Mouse (Mus musculus): ENCODE measurements around the gene Ext2. TPM values are rescaled to one million over a fixed set of nuclear protein-coding genes. Genes with fewer than 3 reads are reported as not detected.

Gene Ext2
- polyA plus RNA-seq, 1 experiment from 2014 or later = 78.9 TPM

- no peak overlapping the region for H3K4me2 ChIP-seq
- H3K27ac ChIP-seq = no peak overlapping the region
- no peak overlapping the region for H3K9ac ChIP-seq (replicated peaks)
- ATAC-seq (ENCODE audit: insufficient number of reproducible peaks, insufficient read depth, low FRiP score, low TSS enrichment, low read depth) = no peak
- H3K9me3 ChIP-seq = no peaks in the 10 kb centered on the region
- peaks cover 2% of the 10 kb centered on the region; the same call in 1 of the 2 replicates for H3K36me3 ChIP-seq
- peaks cover 62% of the 10 kb centered on the region for H3K27me3 ChIP-seq
- 74% methylated on average over 5 of the region's 5 CpGs for WGBS
- H3K4me3 ChIP-seq (replicated peaks) = no peak overlapping the region
- H3K4me1 ChIP-seq (replicated peaks) = peaks cover 86% of the 10 kb centered on the region
Observed at GRCm38 (mm10) chr2:93774946-93775345, 47.4 kb downstream of the Ext2 start.

- no peaks in the 10 kb centered on the region for H3K9me3 ChIP-seq
- no peak overlapping the region for H3K9ac ChIP-seq (replicated peaks)
- peaks cover 62% of the 10 kb centered on the region for H3K27me3 ChIP-seq
- peak overlapping the region; percentile 67 for H3K27ac ChIP-seq
- H3K4me2 ChIP-seq = peak overlapping the region; percentile 36
- 10% methylated on average over 4 of the region's 4 CpGs for WGBS
- peak; percentile 57 for ATAC-seq (ENCODE audit: insufficient number of reproducible peaks, insufficient read depth, low FRiP score, low TSS enrichment, low read depth)
- peaks cover 70% of the 10 kb centered on the region for H3K4me1 ChIP-seq (replicated peaks)
- peaks cover 10% of the 10 kb centered on the region; the same call in 1 of the 2 replicates for H3K36me3 ChIP-seq
- H3K4me3 ChIP-seq (replicated peaks) = no peak overlapping the region
Observed at GRCm38 (mm10) chr2:93772765-93773085, 49.6 kb downstream of the Ext2 start.

- H3K27ac ChIP-seq = peak overlapping the region; percentile 67
- peaks cover 57% of the 10 kb centered on the region for H3K27me3 ChIP-seq
- H3K4me1 ChIP-seq (replicated peaks) = peaks cover 65% of the 10 kb centered on the region
- no peak overlapping the region for H3K4me3 ChIP-seq (replicated peaks)
- peaks cover 10% of the 10 kb centered on the region; the same call in 1 of the 2 replicates for H3K36me3 ChIP-seq
- peak overlapping the region; percentile 36 for H3K4me2 ChIP-seq
- H3K9ac ChIP-seq (replicated peaks) = no peak overlapping the region
- peak; percentile 90; the same call in 1 of the 2 replicates for ATAC-seq (ENCODE audit: insufficient number of reproducible peaks, insufficient read depth, low FRiP score, low TSS enrichment, low read depth)
- WGBS = 14% methylated on average over 16 of the region's 16 CpGs
- no peaks in the 10 kb centered on the region for H3K9me3 ChIP-seq
Observed at GRCm38 (mm10) chr2:93772054-93772764, 50.2 kb downstream of the Ext2 start.

- no peak overlapping the region for H3K4me2 ChIP-seq
- WGBS = 64% methylated on average over 4 of the region's 4 CpGs
- peaks cover 10% of the 10 kb centered on the region; the same call in 1 of the 2 replicates for H3K36me3 ChIP-seq
- no peak for ATAC-seq (ENCODE audit: insufficient number of reproducible peaks, insufficient read depth, low FRiP score, low TSS enrichment, low read depth)
- H3K9me3 ChIP-seq = 0 out of 2 replicates have a peak, but pooled peaks cover 3% of the 10 kb centered on the region
- peaks cover 52% of the 10 kb centered on the region for H3K4me1 ChIP-seq (replicated peaks)
- H3K4me3 ChIP-seq (replicated peaks) = no peak overlapping the region
- peaks cover 46% of the 10 kb centered on the region for H3K27me3 ChIP-seq
- H3K9ac ChIP-seq (replicated peaks) = no peak overlapping the region
- H3K27ac ChIP-seq = peak overlapping the region; percentile 8; the same call in 1 of the 2 replicates
Observed at GRCm38 (mm10) chr2:93770895-93771294, 51.5 kb downstream of the Ext2 start.

GRCm38 (mm10) chr2:93769875-93770274, 52.5 kb downstream of the Ext2 start:
- peaks cover 45% of the 10 kb centered on the region for H3K4me1 ChIP-seq (replicated peaks)
- peaks cover 10% of the 10 kb centered on the region; the same call in 1 of the 2 replicates for H3K36me3 ChIP-seq
- no peak overlapping the region for H3K27ac ChIP-seq
- WGBS = 86% methylated on average over 6 of the region's 6 CpGs
- no peak overlapping the region for H3K9ac ChIP-seq (replicated peaks)
- H3K4me3 ChIP-seq (replicated peaks) = no peak overlapping the region
- no peak overlapping the region for H3K4me2 ChIP-seq
- 0 out of 2 replicates have a peak, but pooled peaks cover 3% of the 10 kb centered on the region for H3K9me3 ChIP-seq
- H3K27me3 ChIP-seq = peaks cover 36% of the 10 kb centered on the region
- no peak for ATAC-seq (ENCODE audit: insufficient number of reproducible peaks, insufficient read depth, low FRiP score, low TSS enrichment, low read depth)

GRCm38 (mm10) chr2:93765721-93766120, 56.6 kb downstream of the Ext2 start:
- Histone ChIP-seq H3K9ac (replicated peaks) (no peak overlapping the region), H3K4me3 (replicated peaks) (no peak overlapping the region), H3K27me3 (peaks cover 13% of the 10 kb centered on the region), H3K4me1 (replicated peaks) (peaks cover 7% of the 10 kb centered on the region), H3K36me3 (peaks cover 25% of the 10 kb centered on the region), H3K9me3 (0 out of 2 replicates have a peak, but pooled peaks cover 3% of the 10 kb centered on the region), H3K27ac (no peak overlapping the region), H3K4me2 (no peak overlapping the region)
- no peak for ATAC-seq (ENCODE audit: insufficient number of reproducible peaks, insufficient read depth, low FRiP score, low TSS enrichment, low read depth)
- WGBS = 93% methylated on average over 5 of the region's 5 CpGs

- no peak overlapping the region for H3K4me2 ChIP-seq
- H3K27ac ChIP-seq = no peak overlapping the region
- no peak for ATAC-seq (ENCODE audit: insufficient number of reproducible peaks, insufficient read depth, low FRiP score, low TSS enrichment, low read depth)
- 0 out of 2 replicates have a peak, but pooled peaks cover 3% of the 10 kb centered on the region for H3K9me3 ChIP-seq
- H3K36me3 ChIP-seq = peaks cover 32% of the 10 kb centered on the region
- H3K27me3 ChIP-seq = peaks cover 3% of the 10 kb centered on the region; the same call in 1 of the 2 replicates
- WGBS = 89% methylated on average over 3 of the region's 3 CpGs
- H3K4me3 ChIP-seq (replicated peaks) = no peak overlapping the region
- H3K4me1 ChIP-seq (replicated peaks) = peaks cover 7% of the 10 kb centered on the region; the same call in 1 of the 2 replicates
- H3K9ac ChIP-seq (replicated peaks) = no peak overlapping the region
Observed at GRCm38 (mm10) chr2:93764211-93764610, 58.2 kb downstream of the Ext2 start.

GRCm38 (mm10) chr2:93760389-93760788, 62.0 kb downstream of the Ext2 start:
- Histone ChIP-seq H3K27ac (no peak overlapping the region), H3K27me3 (no peaks in the 10 kb centered on the region), H3K4me2 (no peak overlapping the region), H3K9ac (replicated peaks) (no peak overlapping the region), H3K9me3 (no peaks in the 10 kb centered on the region), H3K4me3 (replicated peaks) (no peak overlapping the region), H3K36me3 (peaks cover 30% of the 10 kb centered on the region), H3K4me1 (replicated peaks) (0 out of 2 replicates have a peak, but pooled peaks cover 4% of the 10 kb centered on the region)
- ATAC-seq (ENCODE audit: insufficient number of reproducible peaks, insufficient read depth, low FRiP score, low TSS enrichment, low read depth) = no peak
- 93% methylated on average over 3 of the region's 3 CpGs for WGBS

GRCm38 (mm10) chr2:93759173-93759572, 63.2 kb downstream of the Ext2 start:
- Histone ChIP-seq H3K9ac (replicated peaks) (no peak overlapping the region), H3K36me3 (peaks cover 30% of the 10 kb centered on the region), H3K9me3 (no peaks in the 10 kb centered on the region), H3K27me3 (no peaks in the 10 kb centered on the region), H3K4me3 (replicated peaks) (no peak overlapping the region), H3K27ac (no peak overlapping the region), H3K4me2 (no peak overlapping the region), H3K4me1 (replicated peaks) (peaks cover 6% of the 10 kb centered on the region; the same call in 1 of the 2 replicates)
- no peak for ATAC-seq (ENCODE audit: insufficient number of reproducible peaks, insufficient read depth, low FRiP score, low TSS enrichment, low read depth)
- 65% methylated on average over 7 of the region's 7 CpGs for WGBS

- ATAC-seq (ENCODE audit: insufficient number of reproducible peaks, insufficient read depth, low FRiP score, low TSS enrichment, low read depth) = no peak
- Histone ChIP-seq H3K4me3 (replicated peaks) (no peak overlapping the region), H3K4me1 (replicated peaks) (peaks cover 6% of the 10 kb centered on the region; the same call in 1 of the 2 replicates), H3K9ac (replicated peaks) (no peak overlapping the region), H3K9me3 (no peaks in the 10 kb centered on the region), H3K4me2 (no peak overlapping the region), H3K27ac (no peak overlapping the region), H3K27me3 (no peaks in the 10 kb centered on the region), H3K36me3 (peaks cover 30% of the 10 kb centered on the region)
- 55% methylated on average over 6 of the region's 6 CpGs for WGBS
Observed at GRCm38 (mm10) chr2:93758298-93758697, 64.1 kb downstream of the Ext2 start.

- Histone ChIP-seq H3K27me3 (no peaks in the 10 kb centered on the region), H3K27ac (no peak overlapping the region), H3K4me2 (no peak overlapping the region), H3K9me3 (no peaks in the 10 kb centered on the region), H3K4me3 (replicated peaks) (no peak overlapping the region), H3K4me1 (replicated peaks) (peaks cover 4% of the 10 kb centered on the region; the same call in 1 of the 2 replicates), H3K9ac (replicated peaks) (no peak overlapping the region), H3K36me3 (peaks cover 6% of the 10 kb centered on the region; the same call in 1 of the 2 replicates)
- no peak for ATAC-seq (ENCODE audit: insufficient number of reproducible peaks, insufficient read depth, low FRiP score, low TSS enrichment, low read depth)
- 86% methylated on average over 2 of the region's 2 CpGs for WGBS
Observed at GRCm38 (mm10) chr2:93754366-93754765, 68.0 kb downstream of the Ext2 start.
